Mouse (Mus musculus): ENCODE results near the gene Cacnb1. TPM values are rescaled to one million over a fixed set of nuclear protein-coding genes. Genes with fewer than 3 reads are reported as not detected.

Gene Cacnb1
- total RNA-seq, 1 experiment = 6.2 TPM

DNA sequence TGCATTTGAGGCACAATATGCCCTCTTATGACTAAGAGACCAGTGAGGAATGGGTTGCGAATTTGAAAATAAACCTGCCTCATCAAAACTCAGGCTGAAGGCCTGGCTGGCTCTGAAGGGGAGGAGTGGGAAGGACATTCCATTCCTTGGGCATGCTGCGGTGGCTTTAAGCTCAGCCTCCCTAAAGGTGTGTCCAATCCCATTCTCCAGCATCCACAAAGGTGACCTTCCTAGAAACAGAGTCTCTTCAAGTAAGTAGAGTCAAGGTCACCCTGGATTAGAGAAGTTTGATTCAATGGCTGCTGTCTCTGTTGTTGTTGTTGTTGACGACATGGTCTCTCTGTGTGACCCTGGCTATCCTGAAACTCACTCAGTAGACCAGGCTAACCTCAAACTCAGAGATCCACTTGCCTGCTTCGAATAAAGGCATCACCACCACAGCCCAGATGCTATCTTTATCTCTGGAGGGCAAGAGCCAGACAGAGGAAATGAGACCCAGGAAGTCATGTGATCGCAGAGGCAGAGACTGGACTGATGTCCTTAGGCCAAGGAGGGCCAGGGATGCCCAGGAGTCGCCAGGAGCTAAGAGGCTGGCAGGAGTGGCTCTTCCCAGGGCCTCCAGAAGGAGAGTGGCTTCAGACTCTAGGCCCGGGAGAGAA, 64.1 kb downstream of the Cacnb1 start:
- H3K4me3 ChIP-seq (ENCODE audit: insufficient read depth in 1 of 2, low read depth in 1 of 2, low read length in 2 of 2, poor library complexity in 1 of 2, severe bottlenecking in 1 of 2) = no peak overlapping the region
- H3K4me1 ChIP-seq (ENCODE audit: control insufficient read depth in 2 of 2, insufficient read depth in 2 of 2, low read length in 2 of 2, poor library complexity in 1 of 2) = peaks cover 3 to 19% of the 10 kb centered on the region in 2 experiments; a peak in 3 of 4 replicates
- no peak overlapping the region for H3K27ac ChIP-seq (ENCODE audit: insufficient read depth, low read depth, low read length, poor library complexity, severe bottlenecking)
- in situ Hi-C loops (cut with MboI; ENCODE audit: low sequenced_read_pairs in 2 of 2, unreplicated experiment in 2 of 2) = no loop called here
- H3K9ac ChIP-seq (ENCODE audit: insufficient read depth, low read depth, low read length, poor library complexity, severe bottlenecking) = no peak overlapping the region
- no peaks in the 10 kb centered on the region; the same call in 1 of the 2 replicates for H3K36me3 ChIP-seq (ENCODE audit: control insufficient read depth, insufficient read depth, low read length, poor library complexity, severe bottlenecking)
- no peaks in the 10 kb centered on the region for H3K9me3 ChIP-seq (ENCODE audit: control insufficient read depth, insufficient read depth, low read depth, low read length)
- no peak for TF ChIP-seq ZNF384 (IDR thresholded peaks at IDR 0.05; ENCODE audit: low read depth, low read length)
- no peak for TF ChIP-seq ZC3H11A (IDR thresholded peaks at IDR 0.05; ENCODE audit: borderline replicate concordance, low read depth, low read length)
- TF ChIP-seq HCFC1 (IDR thresholded peaks at IDR 0.05; ENCODE audit: borderline replicate concordance, insufficient read depth, low read length) = no peak
- TF ChIP-seq MAFK (IDR thresholded peaks at IDR 0.05; ENCODE audit: insufficient read depth, low read depth, low read length) = 0 out of 2 replicates have a peak, but pooled peaks have one; percentile 17
- no peak for TF ChIP-seq CHD2 (IDR thresholded peaks at IDR 0.05; ENCODE audit: low read depth, low read length)
- DNase-seq (ENCODE audit: low read depth, low spot score) = no peak

DNA sequence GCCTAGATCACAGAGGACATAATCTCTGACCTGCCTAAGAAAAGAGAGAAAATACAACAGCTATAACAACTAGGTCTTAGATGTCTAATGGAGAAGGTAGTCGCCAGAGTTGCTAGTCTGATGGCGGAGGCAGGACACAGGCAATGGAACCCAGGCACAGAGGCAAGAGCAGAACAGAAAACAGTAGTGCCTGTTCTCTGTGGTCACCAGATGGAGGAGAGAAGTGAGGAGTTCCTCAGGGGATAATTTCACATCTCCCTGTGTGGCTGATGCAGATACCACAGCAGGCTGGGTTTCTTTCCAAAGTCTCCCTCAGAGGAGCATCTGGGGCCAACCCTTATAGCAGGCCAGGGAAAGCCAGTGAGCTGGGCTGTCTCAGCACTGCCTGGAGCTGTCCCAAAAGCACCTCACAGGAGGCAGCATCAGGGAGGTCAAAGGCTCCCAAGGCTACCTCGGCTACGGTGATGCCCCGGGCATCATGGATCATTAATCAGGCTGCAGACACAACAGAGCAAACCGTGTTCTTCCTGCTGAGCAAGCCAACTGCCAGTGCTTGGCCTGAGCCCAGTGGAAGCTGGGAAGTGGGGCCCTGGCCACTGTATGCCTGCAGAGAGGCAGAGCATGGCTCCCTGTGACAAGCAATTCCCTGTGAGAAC, 65.8 kb downstream of the Cacnb1 start:
- no peaks in the 10 kb centered on the region for H3K9me3 ChIP-seq (ENCODE audit: control insufficient read depth, insufficient read depth, low read depth, low read length)
- DNase-seq (ENCODE audit: low read depth, low spot score) = no peak
- no peak overlapping the region for H3K27ac ChIP-seq (ENCODE audit: insufficient read depth, low read depth, low read length, poor library complexity, severe bottlenecking)
- in situ Hi-C loops (cut with MboI; ENCODE audit: low sequenced_read_pairs in 2 of 2, unreplicated experiment in 2 of 2) = no loop called here
- TF ChIP-seq ZC3H11A (IDR thresholded peaks at IDR 0.05; ENCODE audit: borderline replicate concordance, low read depth, low read length) = no peak
- no peak for TF ChIP-seq HCFC1 (IDR thresholded peaks at IDR 0.05; ENCODE audit: borderline replicate concordance, insufficient read depth, low read length)
- no peak for TF ChIP-seq MAFK (IDR thresholded peaks at IDR 0.05; ENCODE audit: insufficient read depth, low read depth, low read length)
- no peaks in the 10 kb centered on the region; the same call in 1 of the 2 replicates for H3K36me3 ChIP-seq (ENCODE audit: control insufficient read depth, insufficient read depth, low read length, poor library complexity, severe bottlenecking)
- H3K4me1 ChIP-seq (ENCODE audit: control insufficient read depth in 2 of 2, insufficient read depth in 2 of 2, low read length in 2 of 2, poor library complexity in 1 of 2) = peaks cover 3 to 26% of the 10 kb centered on the region in 2 experiments; a peak in 3 of 4 replicates
- no peak overlapping the region for H3K4me3 ChIP-seq (ENCODE audit: insufficient read depth in 1 of 2, low read depth in 1 of 2, low read length in 2 of 2, poor library complexity in 1 of 2, severe bottlenecking in 1 of 2)
- no peak overlapping the region for H3K9ac ChIP-seq (ENCODE audit: insufficient read depth, low read depth, low read length, poor library complexity, severe bottlenecking)

DNA sequence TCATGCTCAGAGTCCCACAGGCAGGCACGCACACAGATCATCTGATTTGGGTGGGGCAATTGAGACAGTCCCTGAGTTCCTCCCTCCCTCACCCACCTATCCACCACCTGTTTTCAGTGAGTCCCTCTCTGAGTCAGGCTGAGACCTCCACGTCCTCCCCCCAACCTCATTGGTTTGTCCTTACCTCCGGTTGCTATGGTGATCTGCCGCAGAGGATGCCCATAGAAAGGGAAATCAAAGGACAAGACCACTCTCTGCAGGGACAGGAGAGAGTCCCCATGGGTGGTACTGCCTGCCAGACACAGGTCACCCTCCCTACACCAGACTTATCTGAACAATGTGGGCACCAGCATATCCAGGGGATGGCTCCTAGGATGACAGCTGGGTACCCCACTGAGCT, 66.9 kb downstream of the Cacnb1 start:
- in situ Hi-C loops (cut with MboI; ENCODE audit: low sequenced_read_pairs in 2 of 2, unreplicated experiment in 2 of 2) = no loop called here
- Histone ChIP-seq H3K36me3 (ENCODE audit: control insufficient read depth, insufficient read depth, low read length, poor library complexity, severe bottlenecking) (no peaks in the 10 kb centered on the region; the same call in 1 of the 2 replicates), H3K9me3 (ENCODE audit: control insufficient read depth, insufficient read depth, low read depth, low read length) (no peaks in the 10 kb centered on the region), H3K4me1 (ENCODE audit: control insufficient read depth in 2 of 2, insufficient read depth in 2 of 2, low read length in 2 of 2, poor library complexity in 1 of 2) (peaks cover 3 to 30% of the 10 kb centered on the region in 2 experiments; a peak in 3 of 4 replicates), H3K27ac (ENCODE audit: insufficient read depth, low read depth, low read length, poor library complexity, severe bottlenecking) (no peak overlapping the region), H3K9ac (ENCODE audit: insufficient read depth, low read depth, low read length, poor library complexity, severe bottlenecking) (no peak overlapping the region), H3K4me3 (ENCODE audit: insufficient read depth in 1 of 2, low read depth in 1 of 2, low read length in 2 of 2, poor library complexity in 1 of 2, severe bottlenecking in 1 of 2) (no peak overlapping the region)
- no peak for DNase-seq (ENCODE audit: low read depth, low spot score)
- TF ChIP-seq MAFK (IDR thresholded peaks at IDR 0.05; ENCODE audit: insufficient read depth, low read depth, low read length) = no peak
- TF ChIP-seq ZNF384 (IDR thresholded peaks at IDR 0.05; ENCODE audit: low read depth, low read length) = no peak
- no peak for TF ChIP-seq CHD2 (IDR thresholded peaks at IDR 0.05; ENCODE audit: low read depth, low read length)
- TF ChIP-seq ZC3H11A (IDR thresholded peaks at IDR 0.05; ENCODE audit: borderline replicate concordance, low read depth, low read length) = no peak
- no peak for TF ChIP-seq HCFC1 (IDR thresholded peaks at IDR 0.05; ENCODE audit: borderline replicate concordance, insufficient read depth, low read length)

DNA sequence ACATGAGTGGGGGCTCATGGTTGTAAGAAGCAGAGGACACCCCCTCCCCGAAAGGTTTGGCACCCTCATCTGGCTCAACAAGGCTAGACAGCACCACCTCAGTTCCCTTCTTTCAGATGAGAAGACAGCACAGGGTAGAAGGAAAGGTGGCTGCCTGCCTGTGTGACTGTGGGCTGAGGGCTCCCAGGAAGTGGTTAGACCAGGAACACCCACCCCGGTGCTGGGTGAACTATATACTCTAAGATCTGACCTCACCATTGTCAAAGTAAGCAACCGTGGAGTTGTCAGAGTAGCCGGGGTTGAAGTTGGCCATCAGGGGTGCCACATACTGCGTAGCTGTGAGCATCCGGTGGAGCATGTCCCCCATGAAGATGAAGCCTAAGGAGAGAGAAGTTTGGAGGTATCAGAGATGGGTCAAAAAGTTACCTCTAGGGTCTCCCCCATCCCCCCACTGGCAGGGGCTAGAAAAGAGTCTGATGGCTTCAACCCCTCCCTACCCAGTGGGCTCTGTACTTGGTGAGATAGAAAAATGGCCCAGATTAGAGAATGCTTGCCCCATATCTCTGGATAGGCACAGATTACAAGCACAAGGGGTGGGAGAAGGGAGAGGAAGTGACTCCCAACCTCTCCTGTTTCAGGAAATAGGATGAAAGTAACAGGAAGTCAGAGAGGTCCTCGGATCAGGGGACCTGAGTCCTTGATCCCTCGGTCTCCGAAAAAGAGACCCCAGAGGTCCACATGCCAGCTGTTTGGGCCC, 67.5 kb downstream of the Cacnb1 start:
- TF ChIP-seq ZNF384 (IDR thresholded peaks at IDR 0.05; ENCODE audit: low read depth, low read length) (no peak), HCFC1 (IDR thresholded peaks at IDR 0.05; ENCODE audit: borderline replicate concordance, insufficient read depth, low read length) (no peak), CHD2 (IDR thresholded peaks at IDR 0.05; ENCODE audit: low read depth, low read length) (no peak), MAFK (IDR thresholded peaks at IDR 0.05; ENCODE audit: insufficient read depth, low read depth, low read length) (no peak), ZC3H11A (IDR thresholded peaks at IDR 0.05; ENCODE audit: borderline replicate concordance, low read depth, low read length) (no peak)
- in situ Hi-C loops (cut with MboI; ENCODE audit: low sequenced_read_pairs in 2 of 2, unreplicated experiment in 2 of 2) = no loop called here
- Histone ChIP-seq H3K9ac (ENCODE audit: insufficient read depth, low read depth, low read length, poor library complexity, severe bottlenecking) (no peak overlapping the region), H3K27ac (ENCODE audit: insufficient read depth, low read depth, low read length, poor library complexity, severe bottlenecking) (no peak overlapping the region), H3K9me3 (ENCODE audit: control insufficient read depth, insufficient read depth, low read depth, low read length) (no peaks in the 10 kb centered on the region), H3K4me3 (ENCODE audit: insufficient read depth in 1 of 2, low read depth in 1 of 2, low read length in 2 of 2, poor library complexity in 1 of 2, severe bottlenecking in 1 of 2) (no peak overlapping the region), H3K36me3 (ENCODE audit: control insufficient read depth, insufficient read depth, low read length, poor library complexity, severe bottlenecking) (no peaks in the 10 kb centered on the region; the same call in 1 of the 2 replicates), H3K4me1 (ENCODE audit: control insufficient read depth in 2 of 2, insufficient read depth in 2 of 2, low read length in 2 of 2, poor library complexity in 1 of 2) (peaks cover 3 to 36% of the 10 kb centered on the region in 2 experiments; a peak in 3 of 4 replicates)
- DNase-seq (ENCODE audit: low read depth, low spot score) = no peak

All from ES-E14 (cell line).